Comparison of ENCODE assay signal across 21 mouse cellular contexts in the genomic region with DNA sequence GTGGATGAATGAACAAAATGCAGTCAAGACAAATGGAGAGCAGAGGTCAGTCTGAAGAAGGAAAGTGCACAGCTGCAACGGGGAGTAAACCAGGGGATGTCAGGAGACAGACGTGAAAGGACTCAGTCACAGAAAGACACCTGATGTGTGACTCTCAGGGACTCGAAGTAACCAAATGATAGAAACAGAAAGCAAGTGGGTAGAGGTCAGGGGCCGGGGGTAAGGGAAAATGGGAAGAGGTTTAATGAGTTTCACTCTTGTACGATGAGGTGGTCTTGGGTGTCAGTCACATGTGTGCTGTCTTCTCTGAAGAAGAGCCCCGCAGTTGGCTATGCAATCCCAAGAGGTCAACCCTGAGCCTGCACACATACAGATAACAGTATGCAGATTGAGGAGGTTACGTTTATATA.
DNase-seq lines count a peak whose midpoint lies in the region; ATAC-seq lines count a peak whose summit lies in the region.
"Had no signal": no experiment of that assay in that cellular context is flagged by ENCODE, and none has a peak within 500 bp of the region (broad histone marks: within the 10 kb centered on the region; RNA-seq: fewer than 3 reads in every experiment).

No protein-coding gene starts in this region.

- DNase-seq in embryo, embryonic 11 days, result peak; percentile 16
- DNase-seq in embryo, embryonic 9.5 days (ENCODE audit: extremely low spot score), result no peak
- peak; percentile 23 to 45 for DNase-seq in spleen, postnatal 36 days (ENCODE audit: low spot score in 2 of 2)
- DNase-seq in spleen, postnatal 4 days (ENCODE audit: low spot score in 2 of 2), result no peak
- DNase-seq in c-Kit-positive CD71-positive TER-119-positive erythroid progenitor cells, embryonic 14.5 days (ENCODE audit: low spot score), result no peak
- DNase-seq in gastrocnemius, adult 18-20 months (ENCODE audit: low spot score), result no peak
- DNase-seq: adrenal gland, adult 2 months; cerebellum, adult 18-20 months; cerebellum, postnatal 25 days; gastrocnemius, postnatal 10 days; heart, adult 18-20 months; heart, postnatal 10 days; kidney, adult 11 months; layer of hippocampus, adult 9-11 months; thymus, adult 18-20 months; thymus, postnatal 36 days had no signal

- ATAC-seq in megakaryocyte-erythroid progenitor cell, adult 5-6 weeks (replicated peaks; ENCODE audit: low FRiP score, low TSS enrichment, poor library complexity, severe bottlenecking), result peak; percentile 41
- ATAC-seq: CD4-positive, CD25-positive, alpha-beta regulatory T cell, adult 4 months; forebrain, embryonic 14.5 days; midbrain, embryonic 15.5 days; Patski had no signal

Comparison
In these comparisons a context has a peak if more than half of its experiments do, and no peak if none do; other contexts are left out.
1. DNase-seq: peak in embryo, embryonic 11 days (single experiment) and spleen, postnatal 36 days (2 of 2); none in embryo, embryonic 9.5 days (single experiment), spleen, postnatal 4 days (0 of 2), c-Kit-positive CD71-positive TER-119-positive erythroid progenitor cells, embryonic 14.5 days (single experiment) and gastrocnemius, adult 18-20 months (single experiment).